Mouse (Mus musculus) stomach, postnatal 0 days (tissue): ENCODE measurements around the gene C1qtnf7. TPM values are rescaled to one million over a fixed set of nuclear protein-coding genes. Genes with fewer than 3 reads are reported as not detected.

ENCODE experiments used
- ATAC-seq: fragments of 200-750 bp; cut with Nextera tagmentation; 2 replicates; pipeline ENCODE4 v1.8.0; 2017; ENCODE audit not compliant: low FRiP score, low TSS enrichment
- DNase-seq: peaks from one replicate; pipeline ENCODE4 v3.0.0-alpha.2; 2016; ENCODE audit warnings: low spot score
- H3K27ac ChIP-seq: fragments of 300-500 bp; sonication (generic); replicated peaks from 2 replicates; pipeline ENCODE4 v1.5.1; 2014; ENCODE audit warnings: mild to moderate bottlenecking, control low read depth
- H3K27me3 ChIP-seq: fragments of 300-500 bp; sonication (generic); 2 replicates; pipeline ENCODE4 v1.6.1; 2014; ENCODE audit warnings: low read length; ENCODE audit not compliant: control insufficient read depth, insufficient read depth
- H3K36me3 ChIP-seq: fragments of 300-500 bp; sonication (generic); 2 replicates; pipeline ENCODE4 v1.6.1; 2014; ENCODE audit warnings: low read length, mixed read lengths; ENCODE audit not compliant: control insufficient read depth, insufficient read depth
- H3K4me1 ChIP-seq: fragments of 300-500 bp; sonication (generic); replicated peaks from 2 replicates; pipeline ENCODE4 v1.6.1; 2014; ENCODE audit warnings: antibody characterized with exemption; ENCODE audit not compliant: control insufficient read depth, insufficient read depth
- H3K4me2 ChIP-seq: fragments of 300-500 bp; sonication (generic); replicated peaks from 2 replicates; pipeline ENCODE4 v1.6.1; 2014; ENCODE audit warnings: low read depth, mild to moderate bottlenecking, control low read depth, moderate library complexity
- H3K4me3 ChIP-seq: fragments of 300-500 bp; sonication (generic); 2 replicates; pipeline ENCODE4 v1.5.1; 2014; ENCODE audit warnings: low read depth, low read length, control low read depth
- H3K9ac ChIP-seq: fragments of 300-500 bp; sonication (generic); 2 replicates; pipeline ENCODE4 v1.6.1; 2014; ENCODE audit warnings: mild to moderate bottlenecking, low read length, control low read depth, mixed read lengths
- H3K9me3 ChIP-seq: fragments of 300-500 bp; sonication (generic); 2 replicates; pipeline ENCODE4 v1.6.1; 2016; ENCODE audit warnings: low read length; ENCODE audit not compliant: control insufficient read depth
- CTCF ChIP-seq: IDR thresholded peaks from 2 replicates; pipeline ENCODE4 v1.5.1; 2016; ENCODE audit warnings: antibody characterized with exemption, low read depth, mild to moderate bottlenecking, moderate library complexity
- EP300 ChIP-seq: optimal IDR thresholded peaks from 2 replicates; pipeline ENCODE3; 2016; ENCODE audit warnings: antibody characterized with exemption
- WGBS: fragments of 180-500 bp; shearing (Covaris S2); extraction: QIAGEN DNeasy Blood & Tissue Kit; methylation state at CpG from one replicate; pipeline ENCODE4 v1.1.7; 2014; 5-methylcytosine and 5-hydroxymethylcytosine counted together
- polyA plus RNA-seq: library from polyadenylated mRNA; unstranded; fragments of >200 nt; fragmentation: Nextera tagmentation; extraction: Ambion mirVana; gene quantifications from 2 replicates; pipeline ENCODE4 v1.2.1, GENCODE M21; 2015

The C1qtnf7 gene
- polyA plus RNA-seq, 1 experiment from 2014 or later = 20.4 TPM

- TF ChIP-seq CTCF (no peak), EP300 (no peak)
- H3K9ac ChIP-seq = no peak overlapping the region
- no peaks in the 10 kb centered on the region for H3K27me3 ChIP-seq
- DNase-seq (no peak), ATAC-seq (no peak)
- H3K36me3 ChIP-seq = no peaks in the 10 kb centered on the region
- H3K4me1 ChIP-seq = no peaks in the 10 kb centered on the region
- no peak overlapping the region for H3K27ac ChIP-seq
- 77% methylated on average over 5 of the region's 5 CpGs for WGBS
- no peak overlapping the region for H3K4me3 ChIP-seq
- H3K9me3 ChIP-seq = no peaks in the 10 kb centered on the region
- H3K4me2 ChIP-seq = no peak overlapping the region
Observed at GRCm38 (mm10) chr5:43541492-43541891, 26.2 kb downstream of the C1qtnf7 start.

GRCm38 (mm10) chr5:43542246-43542845 lies 27.0 kb downstream of the C1qtnf7 start:
- DNase-seq (no peak), ATAC-seq (no peak)
- Histone ChIP-seq H3K4me1 (no peaks in the 10 kb centered on the region), H3K27ac (no peak overlapping the region), H3K27me3 (no peaks in the 10 kb centered on the region), H3K9ac (no peak overlapping the region), H3K4me3 (no peak overlapping the region), H3K9me3 (no peaks in the 10 kb centered on the region), H3K4me2 (no peak overlapping the region), H3K36me3 (no peaks in the 10 kb centered on the region)
- 39% methylated on average over 7 of the region's 7 CpGs for WGBS
- TF ChIP-seq EP300 (no peak), CTCF (no peak)

- Histone ChIP-seq H3K4me1 (no peaks in the 10 kb centered on the region), H3K9me3 (no peaks in the 10 kb centered on the region), H3K4me2 (peak overlapping the region; percentile 40), H3K4me3 (no peak overlapping the region), H3K36me3 (no peaks in the 10 kb centered on the region), H3K9ac (no peak overlapping the region; the same call in 1 of the 2 replicates), H3K27me3 (no peaks in the 10 kb centered on the region), H3K27ac (peak overlapping the region; percentile 82)
- 28% methylated on average over 4 of the region's 4 CpGs for WGBS
- no peak for TF ChIP-seq CTCF
- TF ChIP-seq EP300 = no peak
- DNase-seq (no peak), ATAC-seq (peak; percentile 53; the same call in 1 of the 2 replicates)
Observed at GRCm38 (mm10) chr5:43549951-43550350, 34.6 kb downstream of the C1qtnf7 start.

- Histone ChIP-seq H3K27me3 (no peaks in the 10 kb centered on the region), H3K4me1 (no peaks in the 10 kb centered on the region), H3K4me2 (peak overlapping the region; percentile 40), H3K36me3 (no peaks in the 10 kb centered on the region), H3K9ac (peak overlapping the region; percentile 0; the same call in 1 of the 2 replicates), H3K9me3 (no peaks in the 10 kb centered on the region), H3K27ac (peak overlapping the region; percentile 82), H3K4me3 (no peak overlapping the region)
- no peak for TF ChIP-seq EP300
- TF ChIP-seq CTCF = no peak
- 18% methylated on average over 4 of the region's 4 CpGs for WGBS
- DNase-seq (no peak), ATAC-seq (peak; percentile 21; the same call in 1 of the 2 replicates)
Observed at GRCm38 (mm10) chr5:43550444-43550843, 35.1 kb downstream of the C1qtnf7 start.

- no peak overlapping the region for H3K9ac ChIP-seq
- H3K4me2 ChIP-seq = no peak overlapping the region
- DNase-seq (no peak), ATAC-seq (no peak)
- no peak for TF ChIP-seq EP300
- no peak for TF ChIP-seq CTCF
- no peaks in the 10 kb centered on the region for H3K36me3 ChIP-seq
- no peak overlapping the region for H3K27ac ChIP-seq
- no peaks in the 10 kb centered on the region for H3K27me3 ChIP-seq
- no peak overlapping the region for H3K4me3 ChIP-seq
- H3K4me1 ChIP-seq = no peaks in the 10 kb centered on the region
- H3K9me3 ChIP-seq = no peaks in the 10 kb centered on the region
- WGBS = 20% methylated on average over 2 of the region's 2 CpGs
Observed at GRCm38 (mm10) chr5:43554871-43555270, 39.5 kb downstream of the C1qtnf7 start.

- DNase-seq (no peak), ATAC-seq (no peak)
- Histone ChIP-seq H3K36me3 (no peaks in the 10 kb centered on the region), H3K27ac (no peak overlapping the region), H3K4me1 (no peaks in the 10 kb centered on the region), H3K27me3 (no peaks in the 10 kb centered on the region), H3K9ac (no peak overlapping the region), H3K9me3 (no peaks in the 10 kb centered on the region), H3K4me3 (no peak overlapping the region), H3K4me2 (no peak overlapping the region)
- 74% methylated on average over 6 of the region's 6 CpGs for WGBS
- no peak for TF ChIP-seq CTCF
- no peak for TF ChIP-seq EP300
Observed at GRCm38 (mm10) chr5:43555406-43555805, 40.1 kb downstream of the C1qtnf7 start.
